Mouse (Mus musculus) embryonic facial prominence, embryonic 11.5 days (tissue): ENCODE data around the gene Afg1l. TPM values are rescaled to one million over a fixed set of nuclear protein-coding genes. Genes with fewer than 3 reads are reported as not detected.

Experiments
- ATAC-seq: fragments of 200-750 bp; cut with Nextera tagmentation; replicated peaks from 2 replicates; pipeline ENCODE4 v1.8.0; 2017; ENCODE audit warnings: low read depth; ENCODE audit not compliant: insufficient number of reproducible peaks, low FRiP score, low TSS enrichment
- DNase-seq: peaks from one replicate; pipeline ENCODE4 v3.0.0-alpha.2; 2015; ENCODE audit warnings: low spot score
- H3K27ac ChIP-seq: fragments of 300-500 bp; sonication (generic); replicated peaks from 2 replicates; pipeline ENCODE4 v1.5.1; 2014; ENCODE audit warnings: mild to moderate bottlenecking, low read depth, low read length, control low read depth
- H3K27me3 ChIP-seq: fragments of 300-500 bp; sonication (generic); 2 replicates; pipeline ENCODE4 v1.6.1; 2014; ENCODE audit warnings: mild to moderate bottlenecking, low read length, moderate library complexity, mixed read lengths; ENCODE audit not compliant: control insufficient read depth, insufficient read depth
- H3K36me3 ChIP-seq: fragments of 300-500 bp; sonication (generic); replicated peaks from 2 replicates; pipeline ENCODE4 v1.6.1; 2014; ENCODE audit warnings: low read depth, mild to moderate bottlenecking, low read length, moderate library complexity, mixed read lengths; ENCODE audit not compliant: control insufficient read depth, insufficient read depth
- H3K4me1 ChIP-seq: fragments of 300-500 bp; sonication (generic); 2 replicates; pipeline ENCODE4 v1.6.1; 2014; ENCODE audit warnings: low read length, mixed read lengths; ENCODE audit not compliant: control insufficient read depth, insufficient read depth
- H3K4me2 ChIP-seq: fragments of 300-500 bp; sonication (generic); 2 replicates; pipeline ENCODE4 v1.6.1; 2014; ENCODE audit warnings: low read depth, mild to moderate bottlenecking, control low read depth, low read length, moderate library complexity
- H3K4me3 ChIP-seq: fragments of 300-500 bp; sonication (generic); 2 replicates; pipeline ENCODE4 v1.5.1; 2014; ENCODE audit warnings: low read depth, low read length, control low read depth
- H3K9ac ChIP-seq: fragments of 300-500 bp; sonication (generic); replicated peaks from 2 replicates; pipeline ENCODE4 v1.6.1; 2014; ENCODE audit warnings: mild to moderate bottlenecking, control low read depth, low read length
- H3K9me3 ChIP-seq: fragments of 300-500 bp; sonication (generic); replicated peaks from 2 replicates; pipeline ENCODE4 v1.6.1; 2016; ENCODE audit warnings: mild to moderate bottlenecking, low read length, inconsistent platforms, mixed read lengths; ENCODE audit not compliant: control insufficient read depth
- WGBS: fragments of 180-500 bp; shearing (Covaris S2); extraction: QIAGEN DNeasy Blood & Tissue Kit; methylation state at CpG from one replicate; pipeline ENCODE4 v1.1.7; 2014; 5-methylcytosine and 5-hydroxymethylcytosine counted together
- polyA plus RNA-seq: library from polyadenylated mRNA; unstranded; fragments of >200 nt; fragmentation: Nextera tagmentation; extraction: Ambion mirVana; gene quantifications from 2 replicates; pipeline ENCODE4 v1.2.1, GENCODE M21; 2014

The Afg1l gene
- polyA plus RNA-seq, 1 experiment from 2014 or later, result 6.2 TPM

GRCm38 (mm10) chr10:42493000-42493399 lies 14.6 kb upstream of the Afg1l start:
- Histone ChIP-seq H3K4me1 (no peaks in the 10 kb centered on the region), H3K36me3 (no peaks in the 10 kb centered on the region), H3K4me3 (no peak overlapping the region), H3K27me3 (no peaks in the 10 kb centered on the region), H3K9ac (no peak overlapping the region), H3K27ac (no peak overlapping the region), H3K9me3 (no peaks in the 10 kb centered on the region), H3K4me2 (no peak overlapping the region)
- WGBS, result 59% methylated on average over 4 of the region's 4 CpGs
- ATAC-seq, result no peak
- DNase-seq, result no peak

GRCm38 (mm10) chr10:42492027-42492771 lies 13.8 kb upstream of the Afg1l start:
- H3K4me3 ChIP-seq, result no peak overlapping the region
- H3K9me3 ChIP-seq, result no peaks in the 10 kb centered on the region
- DNase-seq (no peak), ATAC-seq (no peak)
- WGBS, result 82% methylated on average over 10 of the region's 10 CpGs
- H3K9ac ChIP-seq, result no peak overlapping the region
- no peaks in the 10 kb centered on the region for H3K27me3 ChIP-seq
- no peak overlapping the region for H3K4me2 ChIP-seq
- H3K36me3 ChIP-seq, result no peaks in the 10 kb centered on the region
- H3K27ac ChIP-seq, result no peak overlapping the region
- no peaks in the 10 kb centered on the region for H3K4me1 ChIP-seq

GRCm38 (mm10) chr10:42491158-42491557 lies 12.8 kb upstream of the Afg1l start:
- Histone ChIP-seq H3K4me3 (no peak overlapping the region), H3K27me3 (no peaks in the 10 kb centered on the region), H3K4me1 (no peaks in the 10 kb centered on the region), H3K36me3 (no peaks in the 10 kb centered on the region), H3K9ac (no peak overlapping the region), H3K9me3 (no peaks in the 10 kb centered on the region), H3K27ac (no peak overlapping the region), H3K4me2 (no peak overlapping the region)
- ATAC-seq, result no peak
- no peak for DNase-seq
- 61% methylated on average over 1 of the region's 1 CpGs for WGBS

- no peak for ATAC-seq
- no peaks in the 10 kb centered on the region for H3K36me3 ChIP-seq
- H3K4me1 ChIP-seq, result no peaks in the 10 kb centered on the region
- no peak overlapping the region for H3K4me3 ChIP-seq
- H3K27me3 ChIP-seq, result no peaks in the 10 kb centered on the region
- peak; percentile 51 for DNase-seq
- 32% methylated on average over 8 of the region's 8 CpGs for WGBS
- H3K4me2 ChIP-seq, result no peak overlapping the region
- H3K27ac ChIP-seq, result no peak overlapping the region
- no peaks in the 10 kb centered on the region for H3K9me3 ChIP-seq
- H3K9ac ChIP-seq, result no peak overlapping the region
Observed at GRCm38 (mm10) chr10:42488606-42489296, 10.4 kb upstream of the Afg1l start.

- ATAC-seq (no peak), DNase-seq (no peak)
- no peak overlapping the region for H3K9ac ChIP-seq
- H3K4me2 ChIP-seq, result no peak overlapping the region
- no peak overlapping the region for H3K4me3 ChIP-seq
- WGBS, result 77% methylated on average over 4 of the region's 4 CpGs
- H3K27ac ChIP-seq, result no peak overlapping the region
- H3K27me3 ChIP-seq, result no peaks in the 10 kb centered on the region
- H3K9me3 ChIP-seq, result no peaks in the 10 kb centered on the region
- no peaks in the 10 kb centered on the region for H3K36me3 ChIP-seq
- no peaks in the 10 kb centered on the region for H3K4me1 ChIP-seq
Observed at GRCm38 (mm10) chr10:42480719-42481118, 2.4 kb upstream of the Afg1l start.

GRCm38 (mm10) chr10:42477550-42478340 lies 620 bp downstream of the Afg1l start:
- H3K36me3 ChIP-seq, result no peaks in the 10 kb centered on the region
- no peaks in the 10 kb centered on the region for H3K4me1 ChIP-seq
- H3K4me3 ChIP-seq, result peak overlapping the region; percentile 63
- H3K27ac ChIP-seq, result peak overlapping the region; percentile 68
- H3K4me2 ChIP-seq, result peak overlapping the region; percentile 60
- H3K9ac ChIP-seq, result peak overlapping the region; percentile 70
- 14% methylated on average over 25 of the region's 25 CpGs for WGBS
- no peaks in the 10 kb centered on the region for H3K27me3 ChIP-seq
- H3K9me3 ChIP-seq, result no peaks in the 10 kb centered on the region
- no peak for DNase-seq
- ATAC-seq, result peak; percentile 60

- Histone ChIP-seq H3K9ac (no peak overlapping the region), H3K4me2 (no peak overlapping the region), H3K4me3 (no peak overlapping the region), H3K4me1 (no peaks in the 10 kb centered on the region), H3K27ac (no peak overlapping the region), H3K36me3 (no peaks in the 10 kb centered on the region), H3K27me3 (no peaks in the 10 kb centered on the region), H3K9me3 (no peaks in the 10 kb centered on the region)
- DNase-seq (no peak), ATAC-seq (no peak)
- 91% methylated on average over 10 of the region's 10 CpGs for WGBS
Observed at GRCm38 (mm10) chr10:42476774-42477475, 1.4 kb downstream of the Afg1l start.
